In genomic region chr2:170319533-170320463, GRCm38 (mm10) we compare ENCODE assay signal across 9 mouse cellular contexts.
DNase-seq lines count a peak whose midpoint lies in the region; ATAC-seq lines count a peak whose summit lies in the region.
"Had no signal": no experiment of that assay in that cellular context is flagged by ENCODE, and none has a peak within 500 bp of the region (broad histone marks: within the 10 kb centered on the region; RNA-seq: fewer than 3 reads in every experiment).

No protein-coding gene starts in this region.

- H3K9ac ChIP-seq in heart, embryonic 12.5 days, result peak overlapping the region; percentile 66
- peak overlapping the region; percentile 55 for H3K9ac ChIP-seq in hindbrain, embryonic 14.5 days
- peak overlapping the region; percentile 61 for H3K9ac ChIP-seq in midbrain, embryonic 14.5 days (replicated peaks; ENCODE audit: low read length)

- H3K27me3 ChIP-seq in heart, embryonic 12.5 days (replicated peaks), result no peaks in the 10 kb centered on the region
- H3K27me3 ChIP-seq in hindbrain, embryonic 14.5 days (ENCODE audit: control insufficient read depth, insufficient read depth, low read length), result peaks cover 5% of the 10 kb centered on the region; the same call in 1 of the 2 replicates
- no peaks in the 10 kb centered on the region for H3K27me3 ChIP-seq in midbrain, embryonic 14.5 days (ENCODE audit: control insufficient read depth, insufficient read depth, low read length)
- H3K27me3 ChIP-seq: CH12.LX had no signal

- H3K4me2 ChIP-seq in heart, embryonic 12.5 days, result peak overlapping the region; percentile 71
- peak overlapping the region; percentile 61 for H3K4me2 ChIP-seq in hindbrain, embryonic 14.5 days (replicated peaks)
- peak overlapping the region; percentile 69 for H3K4me2 ChIP-seq in midbrain, embryonic 14.5 days (ENCODE audit: low read length)

- ATAC-seq in heart, embryonic 12.5 days (ENCODE audit: insufficient number of reproducible peaks, low FRiP score), result no peak
- peak; percentile 49 for ATAC-seq in hindbrain, embryonic 14.5 days (ENCODE audit: low FRiP score)
- peak; percentile 1 for ATAC-seq in midbrain, embryonic 14.5 days (ENCODE audit: low FRiP score, low TSS enrichment)
- no peak for ATAC-seq in frontal cortex, adult (ENCODE audit: low TSS enrichment)

- H3K27ac ChIP-seq in heart, embryonic 12.5 days (ENCODE audit: poor library complexity, severe bottlenecking), result peak overlapping the region; percentile 73
- H3K27ac ChIP-seq in brown adipose tissue, adult 24 weeks (replicated peaks; ENCODE audit: low read depth, low read length), result peak overlapping the region; percentile 17; the same call in 1 of the 2 replicates
- H3K27ac ChIP-seq in hindbrain, embryonic 14.5 days, result peak overlapping the region; percentile 75
- H3K27ac ChIP-seq in midbrain, embryonic 14.5 days (replicated peaks; ENCODE audit: low read depth, low read length), result peak overlapping the region; percentile 78

- H3K4me3 ChIP-seq in heart, embryonic 12.5 days, result peak overlapping the region; percentile 46
- peak overlapping the region; percentile 40; the same call in 1 of the 2 replicates for H3K4me3 ChIP-seq in brown adipose tissue, adult 24 weeks (ENCODE audit: insufficient read depth, low read depth, low read length)
- peak overlapping the region; percentile 32 for H3K4me3 ChIP-seq in hindbrain, embryonic 14.5 days (replicated peaks; ENCODE audit: low read length)
- peak overlapping the region; percentile 34 for H3K4me3 ChIP-seq in midbrain, embryonic 14.5 days (replicated peaks; ENCODE audit: low read depth, low read length)

- WGBS in heart, embryonic 12.5 days, result 16% methylated on average over 19 of the region's 20 CpGs
- WGBS in hindbrain, embryonic 14.5 days, result 21% methylated on average over 20 of the region's 20 CpGs
- WGBS in midbrain, embryonic 14.5 days, result 18% methylated on average over 20 of the region's 20 CpGs

- H3K36me3 ChIP-seq in heart, embryonic 12.5 days, result no peaks in the 10 kb centered on the region
- H3K36me3 ChIP-seq in hindbrain, embryonic 14.5 days (replicated peaks; ENCODE audit: control insufficient read depth, insufficient read depth), result no peaks in the 10 kb centered on the region
- H3K36me3 ChIP-seq in midbrain, embryonic 14.5 days (ENCODE audit: control insufficient read depth, insufficient read depth, low read length), result no peaks in the 10 kb centered on the region

- peaks cover 31% of the 10 kb centered on the region for H3K4me1 ChIP-seq in heart, embryonic 12.5 days (replicated peaks)
- H3K4me1 ChIP-seq in brown adipose tissue, adult 24 weeks (ENCODE audit: control insufficient read depth, insufficient read depth, insufficient read length, low read length), result peaks cover 3% of the 10 kb centered on the region; the same call in 1 of the 2 replicates
- H3K4me1 ChIP-seq in hindbrain, embryonic 14.5 days (replicated peaks; ENCODE audit: control insufficient read depth, insufficient read depth, low read length), result peaks cover 12% of the 10 kb centered on the region
- H3K4me1 ChIP-seq in midbrain, embryonic 14.5 days (ENCODE audit: control insufficient read depth, insufficient read depth, low read length), result peaks cover 18% of the 10 kb centered on the region

- DNase-seq in heart, adult 8-10 months (ENCODE audit: low spot score), result no peak
- peak; percentile 58 for DNase-seq in hindbrain, embryonic 14.5 days (ENCODE audit: low spot score)
- DNase-seq in midbrain, embryonic 14.5 days, result peak; percentile 35
- DNase-seq in urinary bladder, postnatal 4 days (ENCODE audit: low spot score in 2 of 2), result no peak
- DNase-seq in ovary, postnatal 10 days (ENCODE audit: low spot score), result no peak

- H3K9me3 ChIP-seq in heart, embryonic 12.5 days (replicated peaks), result peaks cover 9% of the 10 kb centered on the region
- H3K9me3 ChIP-seq in hindbrain, embryonic 14.5 days (ENCODE audit: control insufficient read depth, low read length), result no peaks in the 10 kb centered on the region
- H3K9me3 ChIP-seq in midbrain, embryonic 14.5 days (ENCODE audit: control insufficient read depth, low read length), result no peaks in the 10 kb centered on the region

Comparison
In these comparisons a context has a peak if more than half of its experiments do, and no peak if none do; other contexts are left out.
1. ATAC-seq: peak in hindbrain, embryonic 14.5 days (single experiment) and midbrain, embryonic 14.5 days (single experiment); none in heart, embryonic 12.5 days (single experiment) and frontal cortex, adult (single experiment).
2. H3K27ac ChIP-seq: peak in every context shown above with its lines; median percentile 78 in midbrain, embryonic 14.5 days; 75 in hindbrain, embryonic 14.5 days; 73 in heart, embryonic 12.5 days; 17 in brown adipose tissue, adult 24 weeks.
3. DNase-seq: peak in hindbrain, embryonic 14.5 days (single experiment) and midbrain, embryonic 14.5 days (single experiment); none in heart, adult 8-10 months (single experiment), urinary bladder, postnatal 4 days (0 of 2) and ovary, postnatal 10 days (single experiment).
4. Peak in every context shown above with its lines, with median percentiles within 50 percentile points of each other: H3K4me2 ChIP-seq, H3K4me3 ChIP-seq and H3K9ac ChIP-seq.